Mouse (Mus musculus) pancreas, adult 10 weeks (tissue): ENCODE results near the gene Gsg1l. TPM values are rescaled to one million over a fixed set of nuclear protein-coding genes. Genes with fewer than 3 reads are reported as not detected.

Source experiments
- polyA plus RNA-seq: library from polyadenylated mRNA; stranded (reverse); fragments of 350-450 nt; fragmentation: Illumina TruSeq; extraction: RNeasy Lipid Tissue Mini Kit (QIAGEN cat#74804); gene quantifications from one replicate; pipeline ENCODE4 v1.2.3, GENCODE M21; 2015; ENCODE audit warnings: low read depth, low replicate concordance; ENCODE audit not compliant: insufficient read depth

Gsg1l gene
- not detected for polyA plus RNA-seq

DNA sequence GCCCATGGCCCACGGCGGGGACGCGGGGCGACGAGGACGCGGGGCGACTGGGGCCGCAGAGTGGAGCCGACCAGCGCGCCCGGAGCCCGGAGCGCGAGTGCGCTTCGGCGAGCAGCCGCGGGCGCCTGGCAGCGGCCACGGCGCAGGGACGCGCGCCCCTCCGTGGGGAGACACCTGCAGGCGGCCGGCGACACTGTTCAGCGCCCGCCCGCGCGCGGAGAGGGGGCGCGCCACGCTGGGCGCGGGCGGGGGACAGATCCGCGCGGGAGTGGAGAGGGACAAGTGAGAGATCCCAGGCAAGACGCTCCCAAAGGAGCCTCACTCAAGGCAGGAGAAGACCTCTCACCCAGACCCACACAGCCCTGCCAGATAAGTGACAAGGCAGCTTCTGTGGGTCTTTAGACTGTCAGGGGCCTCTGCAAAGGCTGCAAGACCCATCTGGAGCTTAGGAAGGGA is at the start of gene Gsg1l:
Gene Gsg1l (minus strand): TSS at position 126 of the 456 bp plus-strand sequence.

Other genes starting within 250 kb of the Gsg1l start
- 24.5 TPM for gene Xpo6, start 118.1 kb upstream of the Gsg1l start, polyA plus RNA-seq
- 0.83 TPM for gene Sbk1, start 190.2 kb upstream of the Gsg1l start, polyA plus RNA-seq